In the genomic region with DNA sequence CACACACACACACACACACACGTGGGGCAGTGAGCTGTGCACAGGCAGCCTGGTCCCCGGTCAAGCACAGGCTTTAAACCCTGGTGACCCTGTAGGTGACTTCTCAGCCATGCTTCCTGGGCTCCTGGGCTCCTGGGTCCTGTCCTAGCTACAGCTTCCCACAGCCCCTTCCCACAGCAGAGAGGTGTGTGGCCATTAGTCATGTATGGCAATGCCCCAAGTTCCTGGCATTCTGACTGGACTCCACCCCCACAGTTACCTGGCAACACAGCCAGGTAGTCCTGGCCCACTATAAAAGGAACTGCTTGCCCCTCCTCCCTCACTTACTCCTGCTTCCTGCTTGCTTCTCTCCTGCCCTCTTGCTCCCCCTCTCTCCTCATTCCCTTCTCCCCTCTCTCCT, we compare ENCODE assay signal across 14 mouse cellular contexts.
DNase-seq lines count a peak whose midpoint lies in the region; ATAC-seq and TF ChIP-seq lines count a peak whose summit lies in the region.
"Had no signal": no experiment of that assay in that cellular context is flagged by ENCODE, and none has a peak within 500 bp of the region (broad histone marks: within the 10 kb centered on the region; RNA-seq: fewer than 3 reads in every experiment).

No protein-coding gene starts in this region.

- H3K9me3 ChIP-seq in lung, postnatal 0 days (ENCODE audit: low read length) = no peaks in the 10 kb centered on the region
- H3K9me3 ChIP-seq in embryonic facial prominence, embryonic 10.5 days = no peaks in the 10 kb centered on the region
- H3K9me3 ChIP-seq: embryonic facial prominence, embryonic 15.5 days; forebrain, embryonic 13.5 days; heart, embryonic 12.5 days; hindbrain, embryonic 12.5 days; liver, embryonic 12.5 days had no signal

- intact Hi-C loops in heart, postnatal 14 days (cut with DNase I) = loop anchor here (10.0 kb wide), 1 partner anchor 479 kb away; the partner anchor contains the start of gene 3110040N11Rik

- no peak overlapping the region for H3K9ac ChIP-seq in lung, postnatal 0 days (replicated peaks; ENCODE audit: low read depth)
- H3K9ac ChIP-seq: embryonic facial prominence, embryonic 15.5 days; forebrain, embryonic 13.5 days; heart, embryonic 12.5 days; hindbrain, embryonic 12.5 days; liver, embryonic 12.5 days had no signal

- whole genome bisulfite sequencing in lung, postnatal 0 days = 69% methylated on average over 2 of the region's 2 CpGs
- WGBS in embryonic facial prominence, embryonic 10.5 days = 65% methylated on average over 2 of the region's 2 CpGs

- peak overlapping the region; percentile 38; the same call in 1 of the 2 replicates for H3K27ac ChIP-seq in lung, postnatal 0 days (ENCODE audit: low read length)
- H3K27ac ChIP-seq in embryonic facial prominence, embryonic 10.5 days (replicated peaks) = no peak overlapping the region
- H3K27ac ChIP-seq: embryonic facial prominence, embryonic 15.5 days; forebrain, embryonic 13.5 days; hindbrain, embryonic 12.5 days; liver, embryonic 12.5 days had no signal

- H3K4me1 ChIP-seq in lung, postnatal 0 days (ENCODE audit: insufficient read depth, low read depth, low read length) = no peaks in the 10 kb centered on the region
- H3K4me1 ChIP-seq in embryonic facial prominence, embryonic 10.5 days = peaks cover 4% of the 10 kb centered on the region; the same call in 1 of the 2 replicates
- H3K4me1 ChIP-seq: embryonic facial prominence, embryonic 15.5 days; forebrain, embryonic 13.5 days; heart, embryonic 12.5 days; hindbrain, embryonic 12.5 days; liver, embryonic 12.5 days had no signal

- no peaks in the 10 kb centered on the region for H3K27me3 ChIP-seq in lung, postnatal 0 days (replicated peaks; ENCODE audit: insufficient read depth, low read length)
- no peaks in the 10 kb centered on the region for H3K27me3 ChIP-seq in embryonic facial prominence, embryonic 10.5 days (replicated peaks; ENCODE audit: low read depth, poor library complexity, severe bottlenecking)
- H3K27me3 ChIP-seq: embryonic facial prominence, embryonic 15.5 days; forebrain, embryonic 13.5 days had no signal

- no peak overlapping the region for H3K4me2 ChIP-seq in lung, postnatal 0 days (replicated peaks; ENCODE audit: low read depth, low read length)
- H3K4me2 ChIP-seq: embryonic facial prominence, embryonic 15.5 days; forebrain, embryonic 13.5 days; heart, embryonic 12.5 days; hindbrain, embryonic 12.5 days; liver, embryonic 12.5 days had no signal

- ATAC-seq in lung, postnatal 0 days = peak; percentile 74
- ATAC-seq: forebrain, embryonic 13.5 days; liver, embryonic 12.5 days had no signal

- no peaks in the 10 kb centered on the region for H3K36me3 ChIP-seq in lung, postnatal 0 days (ENCODE audit: insufficient read depth, low read length)
- H3K36me3 ChIP-seq in embryonic facial prominence, embryonic 10.5 days (replicated peaks) = no peaks in the 10 kb centered on the region
- H3K36me3 ChIP-seq: embryonic facial prominence, embryonic 15.5 days; heart, embryonic 12.5 days; hindbrain, embryonic 12.5 days; liver, embryonic 12.5 days had no signal

- no peak for TF ChIP-seq CTCF in lung, postnatal 0 days (IDR thresholded peaks at IDR 0.05)

- TF ChIP-seq EP300 in lung, postnatal 0 days (IDR thresholded peaks at IDR 0.05) = no peak

- DNase-seq in urinary bladder, adult 18-20 months (ENCODE audit: low spot score in 2 of 2) = peak; percentile 18 to 23
- no peak for DNase-seq in urinary bladder, postnatal 4 days (ENCODE audit: low spot score in 2 of 2)
- DNase-seq in kidney, postnatal 10 days = peak; percentile 58
- DNase-seq in lung, postnatal 0 days (ENCODE audit: low spot score) = peak; percentile 79
- DNase-seq in embryonic facial prominence, embryonic 10.5 days (ENCODE audit: low spot score) = no peak
- no peak for DNase-seq in heart, postnatal 14 days
- no peak for DNase-seq in embryo, embryonic 11 days
- DNase-seq: adrenal gland, adult 2 months; cerebellum, postnatal 10 days had no signal

- no peak overlapping the region for H3K4me3 ChIP-seq in lung, postnatal 0 days (ENCODE audit: low read depth, low read length)
- H3K4me3 ChIP-seq in embryonic facial prominence, embryonic 10.5 days = no peak overlapping the region
- H3K4me3 ChIP-seq: embryonic facial prominence, embryonic 15.5 days; forebrain, embryonic 13.5 days; heart, embryonic 12.5 days; hindbrain, embryonic 12.5 days; liver, embryonic 12.5 days had no signal

Comparison
In these comparisons a context has a peak if more than half of its experiments do, and no peak if none do; other contexts are left out.
1. DNase-seq: peak in urinary bladder, adult 18-20 months (2 of 2), kidney, postnatal 10 days (single experiment) and lung, postnatal 0 days (single experiment); none in urinary bladder, postnatal 4 days (0 of 2), embryonic facial prominence, embryonic 10.5 days (single experiment), heart, postnatal 14 days (0 of 2) and embryo, embryonic 11 days (single experiment).